ENCODE assay signal across 15 mouse cellular contexts in the genomic region with DNA sequence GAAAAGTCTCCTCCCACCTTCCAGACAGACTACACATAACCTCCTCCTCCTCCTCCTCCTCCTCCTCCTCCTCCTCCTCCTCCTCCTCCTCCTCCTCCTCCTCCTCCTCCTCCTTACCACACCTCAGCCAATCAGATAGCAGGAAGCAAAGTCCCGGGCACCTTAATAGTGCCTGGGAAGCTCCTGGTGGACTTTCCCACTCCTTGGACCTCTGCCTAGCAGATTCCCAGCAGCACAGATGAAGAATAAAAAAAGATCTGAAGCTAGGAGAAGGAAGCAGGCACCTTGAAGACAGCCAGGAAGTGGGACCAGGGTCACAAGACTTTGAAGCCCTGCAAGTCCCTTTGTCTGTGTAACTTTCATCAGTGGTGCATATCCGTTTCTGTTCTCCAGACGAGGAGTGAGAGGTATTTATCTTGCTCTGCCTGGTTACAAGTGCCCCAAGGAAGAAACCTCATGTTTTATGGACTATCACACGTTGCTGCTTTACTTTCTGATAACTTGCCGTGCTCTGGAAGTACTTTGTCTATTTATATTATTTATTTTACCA. TPM values are rescaled to one million over a fixed set of nuclear protein-coding genes. Genes with fewer than 3 reads are reported as not detected.
DNase-seq lines count a peak whose midpoint lies in the region; ATAC-seq lines count a peak whose summit lies in the region.
"Had no signal": no experiment of that assay in that cellular context is flagged by ENCODE, and none has a peak within 500 bp of the region (broad histone marks: within the 10 kb centered on the region; RNA-seq: fewer than 3 reads in every experiment).

No protein-coding gene starts in this region.

- no peak overlapping the region for H3K4me3 ChIP-seq in midbrain, embryonic 15.5 days
- no peak overlapping the region for H3K4me3 ChIP-seq in midbrain, embryonic 10.5 days
- H3K4me3 ChIP-seq: forebrain, embryonic 15.5 days; heart, embryonic 12.5 days; megakaryocyte, embryonic 14.5 days; neural tube, embryonic 15.5 days had no signal

- H3K27me3 ChIP-seq in midbrain, embryonic 15.5 days (replicated peaks) = no peaks in the 10 kb centered on the region
- H3K27me3 ChIP-seq in midbrain, embryonic 10.5 days (ENCODE audit: low read depth, poor library complexity, severe bottlenecking) = no peaks in the 10 kb centered on the region
- H3K27me3 ChIP-seq: forebrain, embryonic 15.5 days; heart, embryonic 12.5 days; megakaryocyte, embryonic 14.5 days; neural tube, embryonic 15.5 days had no signal

- H3K4me1 ChIP-seq in midbrain, embryonic 15.5 days = peaks cover 10% of the 10 kb centered on the region; the same call in 1 of the 2 replicates
- H3K4me1 ChIP-seq in midbrain, embryonic 10.5 days = 0 out of 2 replicates have a peak, but pooled peaks cover 5% of the 10 kb centered on the region

- no peaks in the 10 kb centered on the region for H3K9me3 ChIP-seq in midbrain, embryonic 15.5 days
- no peaks in the 10 kb centered on the region for H3K9me3 ChIP-seq in midbrain, embryonic 10.5 days (replicated peaks)
- H3K9me3 ChIP-seq: forebrain, embryonic 15.5 days; heart, embryonic 12.5 days; megakaryocyte, embryonic 14.5 days; neural tube, embryonic 15.5 days had no signal

- 0 out of 2 replicates have a peak overlapping the region, but pooled peaks have one; percentile 11 for H3K27ac ChIP-seq in midbrain, embryonic 15.5 days
- no peak overlapping the region for H3K27ac ChIP-seq in midbrain, embryonic 10.5 days (replicated peaks)
- H3K27ac ChIP-seq: forebrain, embryonic 15.5 days had no signal

- no peak for ATAC-seq in midbrain, embryonic 15.5 days (replicated peaks)
- ATAC-seq: forebrain, embryonic 15.5 days had no signal

- no peak for DNase-seq in midbrain, embryonic 10.5 days (ENCODE audit: low spot score)
- peak; percentile 60 for DNase-seq in induced T-regulatory cell, adult 2 months (ENCODE audit: low read depth)
- DNase-seq in kidney, postnatal 10 days = peak; percentile 42
- DNase-seq in thymus, postnatal 25 days = peak; percentile 49
- no peak for DNase-seq in urinary bladder, postnatal 36 days (ENCODE audit: low spot score in 2 of 2)
- no peak for DNase-seq in embryo, embryonic 10.5 days (ENCODE audit: low spot score)
- DNase-seq: embryo, embryonic 11 days had no signal

- H3K36me3 ChIP-seq in midbrain, embryonic 15.5 days (replicated peaks) = peaks cover 40% of the 10 kb centered on the region
- H3K36me3 ChIP-seq in midbrain, embryonic 10.5 days = peaks cover 100% of the 10 kb centered on the region
- H3K36me3 ChIP-seq: heart, embryonic 12.5 days had no signal

- no peak overlapping the region for H3K9ac ChIP-seq in midbrain, embryonic 15.5 days
- H3K9ac ChIP-seq: forebrain, embryonic 15.5 days; heart, embryonic 12.5 days; neural tube, embryonic 15.5 days had no signal

- no peak overlapping the region for H3K4me2 ChIP-seq in midbrain, embryonic 15.5 days
- H3K4me2 ChIP-seq: forebrain, embryonic 15.5 days; heart, embryonic 12.5 days; neural tube, embryonic 15.5 days had no signal

- WGBS in midbrain, embryonic 15.5 days = 60% methylated on average over 5 of the region's 5 CpGs
- 68% methylated on average over 5 of the region's 5 CpGs for WGBS in midbrain, embryonic 10.5 days

RNA-seq across cellular contexts. Expression of a gene that starts 16.2 kb away (rescaled TPM):
- polyA plus RNA-seq in midbrain, embryonic 15.5 days (2015; fragmentation: Nextera tagmentation; extraction: Ambion mirVana) = 0.62 and 0.73 TPM in 2 replicates
- polyA plus RNA-seq in midbrain, embryonic 10.5 days (2016; fragmentation: Nextera tagmentation; extraction: Ambion mirVana) = 0.19 and 0.40 TPM in 2 replicates

RNA-seq across cellular contexts. Expression of a gene that starts 24.5 kb away (rescaled TPM):
- polyA plus RNA-seq in midbrain, embryonic 15.5 days (2015; fragmentation: Nextera tagmentation; extraction: Ambion mirVana) = 43.3 and 43.4 TPM in 2 replicates
- polyA plus RNA-seq in midbrain, embryonic 10.5 days (2016; fragmentation: Nextera tagmentation; extraction: Ambion mirVana) = 54.9 and 59.2 TPM in 2 replicates

RNA-seq across cellular contexts. Expression of a gene that starts 49.1 kb away (rescaled TPM):
- not detected in 2 replicates for polyA plus RNA-seq in midbrain, embryonic 15.5 days (2015; fragmentation: Nextera tagmentation; extraction: Ambion mirVana)
- not detected in 2 replicates for polyA plus RNA-seq in midbrain, embryonic 10.5 days (2016; fragmentation: Nextera tagmentation; extraction: Ambion mirVana)
- polyA plus RNA-seq: brain, embryonic 14.5 days; forebrain, embryonic 15.5 days; heart, embryonic 12.5 days; kidney, postnatal 0 days; limb, embryonic 14.5 days; neural tube, embryonic 15.5 days had no signal

RNA-seq across cellular contexts. Expression of a gene that starts 59.6 kb away (rescaled TPM):
- polyA plus RNA-seq in midbrain, embryonic 15.5 days (2015; fragmentation: Nextera tagmentation; extraction: Ambion mirVana) = not detected in 2 replicates
- polyA plus RNA-seq in midbrain, embryonic 10.5 days (2016; fragmentation: Nextera tagmentation; extraction: Ambion mirVana) = not detected in 2 replicates
- polyA plus RNA-seq: brain, embryonic 14.5 days; forebrain, embryonic 15.5 days; heart, embryonic 12.5 days; kidney, postnatal 0 days; limb, embryonic 14.5 days; neural tube, embryonic 15.5 days had no signal

Comparison
In these comparisons a context has a peak if more than half of its experiments do, and no peak if none do; other contexts are left out.
1. DNase-seq: peak in induced T-regulatory cell, adult 2 months (single experiment), kidney, postnatal 10 days (single experiment) and thymus, postnatal 25 days (single experiment); none in midbrain, embryonic 10.5 days (single experiment), urinary bladder, postnatal 36 days (0 of 2) and embryo, embryonic 10.5 days (single experiment).